Mouse (Mus musculus): ENCODE measurements around the gene Rpl34.

DNA sequence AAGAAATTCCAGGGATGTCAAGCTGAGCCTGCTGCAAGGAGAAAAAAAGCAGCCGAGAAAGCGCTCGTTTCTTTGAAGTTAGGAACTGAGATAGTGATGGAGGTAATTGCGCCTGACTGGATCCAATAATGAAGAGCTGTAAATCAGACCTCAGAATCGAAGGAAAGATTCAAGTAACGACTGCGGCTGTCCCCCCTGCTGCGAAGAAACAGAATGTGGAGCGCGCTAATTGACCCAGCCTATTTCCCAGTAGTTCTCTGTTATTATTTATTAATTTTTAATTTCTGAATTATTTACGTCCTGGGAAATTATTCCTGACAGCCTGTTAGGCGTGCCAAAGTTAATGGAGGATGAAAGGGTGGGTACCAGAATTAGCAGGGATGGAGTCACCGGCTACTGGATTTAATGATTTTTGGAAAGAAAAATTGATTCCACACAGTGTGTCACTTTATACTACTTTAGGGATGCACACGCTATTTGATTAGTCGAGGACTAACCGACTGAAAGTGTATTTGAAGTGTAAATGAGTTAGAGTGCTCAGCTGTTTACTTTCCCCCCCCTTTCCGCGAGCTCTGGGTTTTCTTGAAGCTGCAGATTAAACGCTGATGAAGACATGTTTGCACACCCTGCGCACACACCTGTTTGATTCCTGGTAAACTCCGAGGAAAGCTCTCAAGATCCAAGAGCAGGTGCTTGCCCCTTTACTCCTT lies 7.6 kb upstream of the Rpl34 start:
- TF ChIP-seq CTCF (IDR thresholded peaks at IDR 0.05; ENCODE audit: low read depth, low read length) (no peak), POLR2A (IDR thresholded peaks at IDR 0.05; ENCODE audit: borderline replicate concordance, low read depth, low read length) (no peak)

Measured in bone marrow macrophage, adult 2 months (primary cell).